Mouse (Mus musculus) megakaryocyte, embryonic 14.5 days (primary cell): ENCODE results near the gene Nr2e1.

Experiments
- FLI1 ChIP-seq: IDR thresholded peaks from 2 replicates; pipeline ENCODE4 v1.6.1; 2012; ENCODE audit warnings: low read length, inconsistent platforms, mixed read lengths
- GATA1 ChIP-seq: IDR thresholded peaks from 3 replicates; pipeline ENCODE4 v1.6.1; 2012; ENCODE audit warnings: mixed read lengths, low read length, inconsistent platforms, borderline replicate concordance

GRCm38 (mm10) chr10:42591185-42591992 lies 8.0 kb upstream of the Nr2e1 start:
- no peak for TF ChIP-seq GATA1
- TF ChIP-seq FLI1 = no peak
